Mouse (Mus musculus) natural killer cell, adult 2 months (primary cell): ENCODE results near the gene Ccr8.
"Not testable (repeated sequence)": the region's sequence is repeated elsewhere in the genome, so short reads cannot be mapped to it uniquely, and the experiment has no call there.

Experiments
- DNase-seq, 2 experiments: peaks; one replicate each; pipeline ENCODE4 v3.0.0; 2022; ENCODE audit warnings: low spot score in 2 of 2

The Ccr8 gene

GRCm38 (mm10) chr9:120091086-120091485, 828 bp upstream of the Ccr8 start:
- DNase-seq, result no peak

GRCm38 (mm10) chr9:120093701-120094100, 1.8 kb downstream of the Ccr8 start:
- DNase-seq, result no peak

DNA sequence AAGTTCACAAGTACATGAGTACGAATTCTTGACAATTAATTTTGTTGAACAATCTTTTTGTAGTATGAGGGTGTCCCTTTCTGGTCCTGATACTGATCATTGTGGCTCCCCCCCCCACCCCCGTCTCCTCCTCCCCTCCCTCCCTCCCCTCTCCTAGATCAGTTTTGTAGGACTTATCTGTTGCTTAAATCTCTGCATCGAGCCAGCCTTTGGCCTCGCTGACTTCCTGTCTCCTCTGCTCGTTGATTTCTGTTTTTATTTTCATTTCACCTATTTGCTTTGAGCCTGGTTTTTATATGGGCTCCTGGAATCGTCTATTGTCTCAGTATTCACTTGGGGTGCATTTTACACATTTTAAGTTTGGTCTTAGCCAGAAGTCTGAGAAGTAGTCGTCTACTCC, 4.0 kb downstream of the Ccr8 start:
- DNase-seq, result no peak

- peak; percentile 27 to 54 for DNase-seq
These were observed 6.8 kb downstream of the Ccr8 start for GRCm38 (mm10) chr9:120098682-120099081.

DNA sequence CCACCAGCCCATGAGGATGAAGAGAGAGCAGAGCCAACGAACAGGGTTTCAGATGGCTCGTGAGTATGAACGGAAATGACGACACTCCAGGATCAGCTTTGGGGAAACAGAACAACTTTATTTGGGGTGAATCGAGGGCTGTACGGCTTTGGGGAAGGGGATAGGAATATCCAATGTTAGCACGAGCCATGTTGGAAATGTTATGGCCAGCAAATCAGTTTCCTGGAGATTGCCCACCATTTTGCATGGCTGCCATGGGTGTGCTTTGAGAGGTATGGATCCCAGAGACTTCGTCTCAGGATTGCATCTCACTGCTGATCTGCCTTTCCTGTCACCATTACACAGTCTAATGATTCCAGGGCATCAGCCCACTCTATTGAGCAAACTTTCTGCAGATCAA, 7.4 kb downstream of the Ccr8 start:
- DNase-seq, result no peak

- DNase-seq, result no peak
These were observed 9.3 kb downstream of the Ccr8 start for GRCm38 (mm10) chr9:120101165-120101564.

GRCm38 (mm10) chr9:120108953-120109352, 17.0 kb downstream of the Ccr8 start:
- DNase-seq, result not testable (repeated sequence)

- peak; percentile 91 to 94 for DNase-seq
These were observed 18.5 kb downstream of the Ccr8 start, which contains the start of gene Slc25a38 for GRCm38 (mm10) chr9:120110211-120111018. Gene Slc25a38 (plus strand): TSS chr9:120110374.

GRCm38 (mm10) chr9:120111156-120111945, 19.4 kb downstream of the Ccr8 start:
- DNase-seq, result no peak

DNA sequence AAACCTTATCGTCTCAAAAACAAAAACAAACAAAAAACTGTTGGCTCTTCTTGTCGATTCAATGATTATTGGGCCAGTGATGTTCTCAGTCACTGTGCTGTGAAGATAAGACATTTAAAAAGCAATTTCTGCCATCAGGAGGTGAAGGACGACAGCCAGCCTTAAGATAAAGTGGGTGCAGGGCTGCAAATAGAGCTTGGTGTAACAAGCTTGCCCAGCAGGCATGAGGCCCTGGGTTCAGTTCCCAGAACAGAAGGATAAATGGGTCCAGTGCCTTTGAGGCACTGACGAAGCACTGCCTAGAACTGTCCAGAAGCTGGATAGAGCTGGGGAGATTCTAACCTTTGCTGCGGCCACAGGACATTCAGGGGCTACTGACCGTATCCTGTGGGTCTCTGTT, 20.6 kb downstream of the Ccr8 start:
- no peak for DNase-seq

DNA sequence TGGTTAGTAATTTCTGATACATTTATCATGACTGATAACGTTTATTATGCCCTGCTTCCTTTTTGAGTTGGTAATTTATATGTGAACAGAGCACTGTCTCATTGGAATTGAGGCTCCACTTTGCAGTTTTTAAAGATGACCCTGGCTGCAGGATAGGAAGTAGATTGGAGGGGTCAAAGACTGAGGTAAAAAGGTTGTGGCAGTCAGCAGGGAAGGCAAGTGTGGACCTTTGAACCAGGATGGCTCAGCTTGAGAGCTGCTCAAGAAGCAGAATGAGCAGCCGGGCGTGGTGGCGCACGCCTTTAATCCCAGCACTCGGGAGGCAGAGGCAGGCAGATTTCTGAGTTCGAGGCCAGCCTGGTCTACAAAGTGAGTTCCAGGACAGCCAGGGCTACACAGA, 21.5 kb downstream of the Ccr8 start:
- DNase-seq, result no peak

- no peak for DNase-seq
These were observed 22.3 kb downstream of the Ccr8 start for GRCm38 (mm10) chr9:120114051-120114788.

DNA sequence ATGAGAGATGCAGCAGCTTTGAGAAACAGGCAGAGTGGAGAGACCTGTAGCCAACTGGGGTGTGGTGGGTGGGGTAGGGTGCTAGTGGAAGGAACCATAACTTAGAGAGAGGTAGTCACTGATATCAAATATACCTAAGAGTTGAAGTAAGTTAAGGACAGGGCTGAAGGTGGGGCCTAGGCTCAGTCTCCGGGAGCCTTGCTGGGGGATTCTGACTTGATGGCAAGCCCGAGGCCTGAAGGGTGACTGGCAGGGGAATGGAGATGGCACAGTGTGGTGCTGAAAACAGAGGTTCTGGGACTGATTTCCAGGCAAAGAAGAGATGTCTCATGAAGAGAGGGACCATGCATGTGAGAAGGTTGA, 22.9 kb downstream of the Ccr8 start:
- no peak for DNase-seq

GRCm38 (mm10) chr9:120115580-120115979, 23.7 kb downstream of the Ccr8 start:
- no peak for DNase-seq

GRCm38 (mm10) chr9:120116184-120116624, 24.3 kb downstream of the Ccr8 start:
- DNase-seq, result no peak

GRCm38 (mm10) chr9:120118212-120118611, 26.3 kb downstream of the Ccr8 start:
- no peak for DNase-seq

DNA sequence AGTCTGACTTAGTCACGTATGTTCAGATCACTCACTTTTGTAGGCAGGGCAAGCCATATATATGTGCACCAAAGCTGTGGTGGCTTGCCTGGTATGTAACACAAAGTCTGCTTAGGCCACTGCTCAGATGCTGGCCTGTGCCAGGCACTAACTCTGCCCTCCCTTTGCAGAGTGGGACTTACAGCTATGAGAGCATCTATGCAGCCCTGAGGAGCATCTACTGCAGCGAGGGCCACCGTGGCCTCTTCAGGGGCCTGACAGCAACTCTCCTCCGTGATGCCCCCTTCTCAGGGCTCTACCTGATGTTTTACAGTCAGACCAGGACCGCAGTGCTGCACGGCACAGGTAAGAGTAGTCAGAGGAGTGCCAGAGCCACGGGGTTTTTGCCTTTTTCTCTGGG, 28.6 kb downstream of the Ccr8 start:
- DNase-seq, result no peak

GRCm38 (mm10) chr9:120126868-120127267, 35.0 kb downstream of the Ccr8 start:
- DNase-seq, result no peak

GRCm38 (mm10) chr9:120127538-120128251, 35.8 kb downstream of the Ccr8 start, which contains the start of gene Rpsa:
Gene Rpsa (plus strand): TSS chr9:120127689.
- peak; percentile 95 to 97 for DNase-seq

DNA sequence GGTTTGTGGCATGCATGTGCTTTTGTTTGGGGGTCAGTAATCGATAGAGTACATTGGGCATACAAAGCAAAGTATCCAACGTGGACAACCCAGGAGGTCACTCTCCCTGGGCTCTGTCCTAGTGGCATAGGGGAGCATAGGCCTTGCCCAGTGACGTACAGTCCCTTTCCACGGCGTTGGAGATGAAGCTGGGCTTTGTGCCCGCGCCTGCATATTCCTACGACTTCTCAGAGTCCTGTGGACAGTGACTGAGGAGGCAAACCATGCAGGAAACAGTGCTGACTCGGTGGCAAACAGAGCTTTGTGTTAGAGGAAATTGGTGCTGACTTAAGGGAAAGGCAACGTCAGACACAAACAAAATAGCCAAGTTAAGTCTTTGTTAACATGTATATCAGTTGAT, 37.4 kb downstream of the Ccr8 start:
- no peak for DNase-seq

GRCm38 (mm10) chr9:120131784-120132288, 39.9 kb downstream of the Ccr8 start:
- no peak for DNase-seq
